ENCODE assay signal across 26 mouse cellular contexts in the genomic region with DNA sequence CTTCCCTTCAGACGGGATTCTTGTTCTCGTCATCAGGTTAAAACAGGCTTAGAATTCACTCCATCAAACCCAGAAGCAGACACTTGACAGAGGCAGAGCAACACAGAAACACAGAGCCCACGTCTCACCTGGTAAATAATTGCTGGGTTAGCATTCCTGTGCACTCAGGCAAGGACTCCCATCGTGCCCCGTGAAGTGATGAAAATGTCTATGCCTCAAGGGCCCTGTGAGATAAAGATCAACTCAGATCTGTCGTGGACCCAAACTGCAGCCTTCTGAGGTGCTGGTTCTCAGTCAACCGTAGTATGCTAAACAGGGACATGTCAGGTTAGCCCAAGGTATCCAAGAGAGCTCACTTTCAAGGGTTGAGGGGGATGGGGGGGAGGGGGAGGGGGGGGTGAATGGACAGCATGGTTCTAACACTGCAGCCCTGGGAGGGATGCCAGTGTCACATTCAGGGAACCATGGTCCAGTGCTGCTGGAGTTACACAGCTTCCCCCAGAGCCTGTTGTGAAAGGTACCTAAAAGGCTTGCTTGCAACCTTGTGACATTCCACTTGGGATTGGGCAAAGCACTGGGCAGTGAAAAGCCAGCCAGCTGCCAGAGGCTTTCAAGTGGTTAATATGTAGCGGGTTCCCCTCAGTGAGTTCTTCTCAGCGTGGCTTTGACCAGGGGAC. TPM values are rescaled to one million over a fixed set of nuclear protein-coding genes. Genes with fewer than 3 reads are reported as not detected.
DNase-seq lines count a peak whose midpoint lies in the region; ATAC-seq and TF ChIP-seq lines count a peak whose summit lies in the region.
"Had no signal": no experiment of that assay in that cellular context is flagged by ENCODE, and none has a peak within 500 bp of the region (broad histone marks: within the 10 kb centered on the region; RNA-seq: fewer than 3 reads in every experiment).

No protein-coding gene starts in this region.

- no peak for TF ChIP-seq CTCF in hindbrain, postnatal 0 days (IDR thresholded peaks at IDR 0.05; ENCODE audit: low read depth)

- no peak overlapping the region for H3K4me2 ChIP-seq in hindbrain, postnatal 0 days (ENCODE audit: low read depth, low read length)
- H3K4me2 ChIP-seq: embryonic facial prominence, embryonic 15.5 days; heart, embryonic 12.5 days; hindbrain, embryonic 14.5 days; liver, embryonic 13.5 days; neural tube, embryonic 13.5 days had no signal

- H3K27me3 ChIP-seq in hindbrain, postnatal 0 days (ENCODE audit: insufficient read depth, low read length): no peaks in the 10 kb centered on the region
- H3K27me3 ChIP-seq in hindbrain, embryonic 10.5 days (ENCODE audit: insufficient read depth, poor library complexity, severe bottlenecking): no peaks in the 10 kb centered on the region
- H3K27me3 ChIP-seq in midbrain, embryonic 10.5 days (ENCODE audit: low read depth, poor library complexity, severe bottlenecking): no peaks in the 10 kb centered on the region
- H3K27me3 ChIP-seq: embryonic facial prominence, embryonic 15.5 days; liver, embryonic 13.5 days; neural tube, embryonic 13.5 days had no signal

- ATAC-seq in hindbrain, postnatal 0 days: peak; percentile 21; the same call in 1 of the 2 replicates
- ATAC-seq: intestine, embryonic 16.5 days had no signal

- no peaks in the 10 kb centered on the region for H3K9me3 ChIP-seq in hindbrain, postnatal 0 days (ENCODE audit: low read length)
- H3K9me3 ChIP-seq in hindbrain, embryonic 10.5 days: 0 out of 2 replicates have a peak, but pooled peaks cover 3% of the 10 kb centered on the region
- H3K9me3 ChIP-seq in midbrain, embryonic 10.5 days (replicated peaks): no peaks in the 10 kb centered on the region
- H3K9me3 ChIP-seq: embryonic facial prominence, embryonic 15.5 days; forebrain, embryonic 10.5 days; heart, embryonic 12.5 days; liver, embryonic 13.5 days; neural tube, embryonic 13.5 days had no signal

- DNase-seq in hindbrain, postnatal 0 days (ENCODE audit: low spot score): no peak
- DNase-seq in hindbrain, embryonic 10.5 days (ENCODE audit: low spot score): no peak
- DNase-seq in kidney, adult 11 months: peak; percentile 91
- peak; percentile 91 for DNase-seq in kidney, adult 9 months
- peak; percentile 75 to 89 for DNase-seq in kidney, postnatal 25 days
- no peak for DNase-seq in midbrain, embryonic 10.5 days (ENCODE audit: low spot score)
- DNase-seq in gastrocnemius, postnatal 25 days: no peak
- DNase-seq: adrenal gland, postnatal 25 days; B cell, adult 2 months; cerebellum, adult 11-12 months; cerebellum, postnatal 14 days; left cerebral cortex, postnatal 4 days; liver, embryonic 13.5 days; lung, postnatal 10 days; midbrain, embryonic 14.5 days; spleen, adult 18-20 months; thymus, adult 18-20 months had no signal

- H3K4me3 ChIP-seq in hindbrain, postnatal 0 days (ENCODE audit: low read length): no peak overlapping the region
- H3K4me3 ChIP-seq in hindbrain, embryonic 10.5 days: no peak overlapping the region
- no peak overlapping the region for H3K4me3 ChIP-seq in midbrain, embryonic 10.5 days
- H3K4me3 ChIP-seq: embryonic facial prominence, embryonic 15.5 days; forebrain, embryonic 10.5 days; heart, embryonic 12.5 days; left cerebral cortex, adult 2 months; liver, embryonic 13.5 days; neural tube, embryonic 13.5 days had no signal

- H3K36me3 ChIP-seq in hindbrain, postnatal 0 days (ENCODE audit: insufficient read depth, low read length): no peaks in the 10 kb centered on the region
- H3K36me3 ChIP-seq in hindbrain, embryonic 10.5 days: no peaks in the 10 kb centered on the region
- no peaks in the 10 kb centered on the region for H3K36me3 ChIP-seq in midbrain, embryonic 10.5 days
- H3K36me3 ChIP-seq: embryonic facial prominence, embryonic 15.5 days; forebrain, embryonic 10.5 days; heart, embryonic 12.5 days; liver, embryonic 13.5 days; neural tube, embryonic 13.5 days had no signal

- WGBS in hindbrain, postnatal 0 days: 65% methylated on average over 9 of the region's 9 CpGs
- WGBS in hindbrain, embryonic 10.5 days: 70% methylated on average over 9 of the region's 9 CpGs
- 75% methylated on average over 9 of the region's 9 CpGs for WGBS in midbrain, embryonic 10.5 days

- H3K9ac ChIP-seq in hindbrain, postnatal 0 days (replicated peaks; ENCODE audit: low read length): no peak overlapping the region
- H3K9ac ChIP-seq: embryonic facial prominence, embryonic 15.5 days; heart, embryonic 12.5 days; hindbrain, embryonic 14.5 days; liver, embryonic 13.5 days; neural tube, embryonic 13.5 days had no signal

- H3K4me1 ChIP-seq in hindbrain, postnatal 0 days (ENCODE audit: insufficient read depth, low read length): no peaks in the 10 kb centered on the region
- peaks cover 6% of the 10 kb centered on the region; the same call in 1 of the 2 replicates for H3K4me1 ChIP-seq in hindbrain, embryonic 10.5 days (replicated peaks)
- H3K4me1 ChIP-seq in midbrain, embryonic 10.5 days: peaks cover 6% of the 10 kb centered on the region
- H3K4me1 ChIP-seq: embryonic facial prominence, embryonic 15.5 days; liver, embryonic 13.5 days; neural tube, embryonic 13.5 days had no signal

- H3K27ac ChIP-seq in hindbrain, postnatal 0 days: no peak overlapping the region
- H3K27ac ChIP-seq in hindbrain, embryonic 10.5 days: no peak overlapping the region
- no peak overlapping the region for H3K27ac ChIP-seq in midbrain, embryonic 10.5 days (replicated peaks)
- H3K27ac ChIP-seq: embryonic facial prominence, embryonic 15.5 days; forebrain, embryonic 10.5 days; hindbrain, embryonic 14.5 days; left cerebral cortex, adult 2 months; liver, embryonic 13.5 days; neural tube, embryonic 13.5 days had no signal

RNA-seq across cellular contexts. Expression of a gene that starts 14.7 kb away (rescaled TPM):
- total RNA-seq in hindbrain, postnatal 0 days (2014; rRNA removed): 21.9 and 23.3 TPM in 2 replicates
- polyA plus RNA-seq in hindbrain, postnatal 0 days (2015; fragmentation: Nextera tagmentation; extraction: Ambion mirVana): 13.4 and 13.5 TPM in 2 replicates
- polyA plus RNA-seq in hindbrain, embryonic 10.5 days (2016; fragmentation: Nextera tagmentation; extraction: Ambion mirVana): 18.4 and 20.6 TPM in 2 replicates
- 19.0 and 23.1 TPM in 2 replicates for polyA plus RNA-seq in midbrain, embryonic 10.5 days (2016; fragmentation: Nextera tagmentation; extraction: Ambion mirVana)
- 10 to 100 TPM; 15.0 to 15.2 TPM for total RNA-seq in gastrocnemius, postnatal 25 days (2021)
- total RNA-seq: granulocyte monocyte progenitor cell, adult 5-6 weeks; megakaryocyte, adult 5-6 weeks had no signal

Comparison
In these comparisons a context has a peak if more than half of its experiments do, and no peak if none do; other contexts are left out.
1. DNase-seq: peak in kidney, adult 11 months (single experiment), kidney, adult 9 months (single experiment) and kidney, postnatal 25 days (2 of 2); none in hindbrain, postnatal 0 days (single experiment), hindbrain, embryonic 10.5 days (single experiment), midbrain, embryonic 10.5 days (single experiment) and gastrocnemius, postnatal 25 days (single experiment).